Mouse (Mus musculus) spleen, adult 2 months (tissue): ENCODE results near the gene 2310039H08Rik.

Source experiments
- CTCF ChIP-seq: fragments of 200-500 bp; IDR thresholded peaks from 2 replicates; pipeline ENCODE4 v1.5.1; 2011; ENCODE audit warnings: mild to moderate bottlenecking, inconsistent platforms; ENCODE audit not compliant: insufficient read depth, insufficient read length, insufficient replicate concordance; ENCODE audit errors: extremely low read depth
- POLR2A ChIP-seq: fragments of 200-500 bp; IDR thresholded peaks from 2 replicates; pipeline ENCODE4 v1.6.1; 2011; ENCODE audit warnings: low read depth, low read length, inconsistent platforms

- no peak for TF ChIP-seq POLR2A
- no peak for TF ChIP-seq CTCF
Observed at GRCm38 (mm10) chr17:46799680-46800079, 27.2 kb downstream of the 2310039H08Rik start.
